Mouse (Mus musculus) retina, embryonic 14.5 days (tissue): ENCODE measurements around the gene Sprr2b.
"Not testable (repeated sequence)": the region's sequence is repeated elsewhere in the genome, so short reads cannot be mapped to it uniquely, and the experiment has no call there.

ENCODE experiments used
- DNase-seq: peaks from one replicate; pipeline ENCODE4 v3.0.0-alpha.2; 2015; ENCODE audit warnings: low spot score

The Sprr2b gene

DNA sequence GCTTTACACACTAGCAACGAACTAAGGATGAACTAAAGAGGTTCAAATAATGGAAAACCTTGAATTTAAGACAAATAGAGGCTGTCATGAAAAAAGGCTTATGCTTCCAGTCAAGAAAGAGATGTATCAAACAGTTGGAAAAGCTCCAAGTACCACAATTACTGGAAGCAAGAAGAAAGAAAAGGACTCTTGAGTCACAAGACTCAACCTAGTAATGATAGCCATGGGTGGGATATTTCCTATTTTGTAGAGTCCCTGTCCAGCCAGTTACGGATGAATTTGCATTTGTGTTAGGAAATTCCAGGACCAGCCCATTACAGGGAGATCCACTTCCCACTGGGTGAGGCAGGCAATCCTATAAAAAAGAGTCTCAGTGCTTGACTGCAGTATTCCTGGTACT is at the start of gene Sprr2b:
Gene Sprr2b, plus strand, starts transcription at position 301 of the 400 bp plus-strand sequence.
- DNase-seq = no peak

DNA sequence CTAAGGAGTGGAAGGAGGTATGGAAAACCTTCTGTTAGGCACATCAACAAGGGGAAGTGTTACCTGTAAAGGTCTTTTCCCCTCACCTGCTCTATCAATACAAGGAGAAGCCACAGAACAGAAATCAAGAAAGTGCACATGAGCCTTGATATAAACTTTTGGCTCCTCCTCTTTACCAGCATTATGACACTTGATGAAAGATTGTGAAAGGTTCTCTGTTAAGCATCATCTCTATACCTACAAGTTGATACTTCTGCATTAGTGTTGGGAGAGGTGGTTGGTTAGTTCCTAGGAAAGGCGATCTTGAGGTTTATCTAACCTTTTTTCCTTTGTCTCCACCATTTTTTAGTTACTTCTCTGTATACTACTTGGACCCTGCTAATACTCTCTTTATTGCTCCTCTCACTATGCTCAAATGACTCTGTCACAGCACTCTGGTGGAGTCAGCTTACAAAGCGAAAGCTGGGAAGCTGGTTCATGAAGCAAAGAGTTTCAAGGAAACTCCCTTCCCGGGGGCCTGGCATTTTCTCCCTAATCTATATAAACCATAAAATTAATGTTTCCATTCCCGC is 44.9 kb upstream of the Sprr2b start:
- DNase-seq = not testable (repeated sequence)

DNA sequence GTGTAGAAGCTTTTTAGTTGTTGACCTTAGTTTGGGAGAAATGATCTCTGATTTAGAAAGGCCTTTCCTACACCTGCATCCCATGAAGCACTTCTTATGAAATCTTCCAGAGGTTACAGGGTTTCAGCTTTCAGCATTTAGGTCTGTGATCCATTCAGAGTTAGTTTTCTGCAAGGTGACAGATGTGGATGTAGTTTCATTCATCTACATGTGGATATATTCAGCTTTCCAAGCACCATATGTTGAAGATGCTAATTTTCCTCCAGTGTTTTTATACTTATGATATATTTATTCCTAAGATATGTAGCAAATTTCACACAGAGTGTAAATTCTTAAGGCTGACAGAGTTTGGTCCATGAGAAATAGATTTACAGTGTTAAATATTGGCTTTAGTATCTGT is 42.9 kb upstream of the Sprr2b start:
- not testable (repeated sequence) for DNase-seq

DNA sequence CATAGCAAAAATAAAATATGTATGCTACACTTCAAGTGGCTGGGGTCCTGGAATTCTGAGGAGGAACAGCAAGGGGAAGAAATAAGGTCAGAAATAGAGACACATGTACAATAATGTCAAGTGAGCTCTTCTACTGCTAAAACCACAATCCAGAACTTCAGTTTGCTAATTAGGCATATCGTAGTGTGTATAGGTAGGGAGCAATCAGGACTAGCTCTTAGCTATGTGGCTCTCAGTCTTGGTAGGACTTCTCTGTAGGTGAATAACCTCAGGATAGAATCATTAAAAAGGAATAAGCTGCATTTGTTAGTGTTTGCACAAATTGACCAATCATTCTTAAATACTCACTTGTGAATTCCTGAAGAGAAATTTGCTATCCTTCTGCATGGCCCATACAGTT is 42.4 kb upstream of the Sprr2b start:
- DNase-seq = not testable (repeated sequence)

DNA sequence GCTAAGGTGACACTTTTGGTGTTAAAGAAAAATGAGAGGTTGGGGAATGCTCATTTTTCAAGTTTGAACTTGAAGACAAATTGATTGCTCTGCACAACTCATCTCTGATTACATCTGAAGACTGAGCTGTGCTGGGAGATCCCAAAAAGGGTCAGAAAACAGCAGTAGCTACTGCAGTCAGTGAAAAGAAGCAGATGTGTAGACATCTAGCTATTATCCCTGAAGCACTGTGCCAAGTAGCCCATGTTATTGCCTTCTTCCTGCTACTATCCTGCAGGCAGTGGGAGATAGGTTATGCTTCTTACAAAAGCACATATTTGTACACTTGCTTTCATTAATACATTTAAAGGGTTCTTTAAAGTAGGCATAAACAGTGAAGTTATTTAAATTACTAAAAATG is 36.8 kb upstream of the Sprr2b start:
- not testable (repeated sequence) for DNase-seq

DNA sequence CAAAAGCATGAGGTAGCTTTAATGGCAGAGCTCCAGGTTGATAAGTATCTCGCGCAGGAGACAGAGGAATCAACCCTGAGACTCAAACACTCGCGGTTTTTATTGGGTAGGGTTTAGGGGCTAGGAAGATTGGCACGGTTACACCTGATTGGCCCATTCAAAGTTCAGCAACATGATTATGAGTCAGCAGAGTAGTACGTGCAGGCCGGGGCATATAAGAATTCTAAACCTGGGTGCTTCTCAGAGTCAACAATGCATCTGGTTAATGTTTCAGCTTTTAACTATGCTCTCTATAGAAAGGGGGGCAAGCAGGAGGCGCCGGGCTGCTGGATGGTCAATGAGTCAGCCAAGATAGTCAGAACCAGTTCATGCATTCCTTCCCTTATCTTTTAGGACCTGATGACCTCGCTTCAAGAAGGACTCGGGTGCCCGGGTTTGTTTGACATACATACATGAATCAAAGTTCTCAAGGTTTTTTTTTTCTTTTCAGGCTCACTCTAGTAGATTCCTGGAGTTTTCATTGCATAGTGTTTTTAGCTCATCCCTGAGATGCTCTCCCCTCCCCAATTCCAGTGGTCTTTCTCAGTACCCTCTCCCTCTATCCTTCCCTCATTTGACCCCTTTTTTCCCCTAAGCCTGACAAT is 35.3 kb upstream of the Sprr2b start:
- DNase-seq = not testable (repeated sequence)

DNA sequence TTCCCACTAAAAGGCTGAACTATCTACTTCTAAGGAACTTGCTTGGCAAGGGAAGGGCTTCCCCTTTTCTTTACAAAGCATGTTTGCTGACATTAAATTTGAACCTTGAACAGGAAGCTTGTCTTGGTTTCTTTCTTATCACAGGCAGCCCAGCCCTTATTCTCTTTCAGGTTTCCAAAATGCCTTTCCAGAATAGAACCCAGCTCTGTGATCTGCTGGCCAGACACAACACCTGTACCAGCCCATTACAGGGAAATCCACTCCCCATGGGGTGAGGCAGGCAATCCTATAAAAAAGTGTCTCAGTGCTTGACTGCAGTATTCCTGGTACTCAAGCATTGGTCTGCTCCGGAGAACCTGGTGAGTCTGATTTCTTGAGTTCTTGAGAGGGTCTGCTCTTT is 31.3 kb upstream of the Sprr2b start, which contains the start of gene Sprr2a3:
Gene Sprr2a3, plus strand, starts transcription at position 317 of the 400 bp plus-strand sequence.
- not testable (repeated sequence) for DNase-seq

DNA sequence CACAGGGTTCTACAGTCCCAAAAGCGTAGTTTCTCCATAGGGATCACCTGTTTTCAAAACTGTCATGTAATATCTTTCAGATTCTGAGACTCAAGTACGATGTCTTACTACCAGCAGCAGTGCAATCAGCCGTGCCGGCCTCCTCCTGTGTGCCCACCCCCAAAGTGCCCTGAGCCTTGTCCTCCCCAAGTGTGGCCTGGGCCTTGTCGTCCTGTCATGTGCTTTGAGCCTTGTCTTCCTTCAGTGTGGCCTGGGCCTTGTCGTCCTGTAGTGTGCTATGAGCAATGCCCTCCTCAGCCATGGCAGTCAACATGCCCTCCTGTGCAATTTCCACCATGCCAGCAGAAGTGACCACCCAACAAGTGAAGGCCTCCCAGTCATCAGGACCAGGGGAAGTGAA is 27.9 kb upstream of the Sprr2b start:
- DNase-seq = not testable (repeated sequence)

DNA sequence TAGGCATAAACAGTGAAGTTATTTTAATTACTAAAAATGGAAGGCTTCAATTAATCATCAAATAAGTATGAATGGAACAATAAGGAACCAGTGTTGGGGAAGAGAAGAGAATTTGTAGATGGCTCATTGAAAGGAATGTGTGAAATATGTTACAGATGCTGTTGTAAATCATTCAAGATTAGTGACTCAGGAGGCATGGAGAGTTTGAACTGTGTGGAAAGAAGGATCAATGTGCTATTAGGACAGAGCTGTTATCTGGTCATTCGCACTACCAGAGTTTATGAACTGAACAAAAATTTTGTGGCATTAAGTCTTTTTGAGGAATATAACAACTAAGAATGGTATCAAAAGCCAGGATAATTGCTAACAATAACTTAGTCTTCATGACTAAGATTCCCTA is 9.0 kb upstream of the Sprr2b start:
- DNase-seq = no peak

DNA sequence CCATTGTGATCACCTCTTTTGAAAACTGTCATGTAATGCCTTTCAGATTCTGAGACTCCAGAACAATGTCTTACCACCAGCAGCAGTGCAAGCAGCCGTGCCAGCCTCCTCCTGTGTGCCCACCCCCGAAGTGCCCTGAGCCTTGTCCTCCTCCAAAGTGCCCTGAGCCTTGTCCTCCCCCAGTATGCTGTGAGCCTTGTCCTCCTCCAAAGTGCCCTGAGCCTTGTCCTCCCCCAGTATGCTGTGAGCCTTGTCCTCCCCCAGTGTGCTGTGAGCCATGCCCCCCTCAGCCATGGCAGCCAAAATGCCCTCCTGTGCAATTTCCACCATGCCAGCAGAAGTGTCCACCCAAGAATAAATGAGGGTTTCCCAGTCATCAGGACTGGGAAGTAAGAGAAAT is 964 bp downstream of the Sprr2b start:
- DNase-seq = no peak

DNA sequence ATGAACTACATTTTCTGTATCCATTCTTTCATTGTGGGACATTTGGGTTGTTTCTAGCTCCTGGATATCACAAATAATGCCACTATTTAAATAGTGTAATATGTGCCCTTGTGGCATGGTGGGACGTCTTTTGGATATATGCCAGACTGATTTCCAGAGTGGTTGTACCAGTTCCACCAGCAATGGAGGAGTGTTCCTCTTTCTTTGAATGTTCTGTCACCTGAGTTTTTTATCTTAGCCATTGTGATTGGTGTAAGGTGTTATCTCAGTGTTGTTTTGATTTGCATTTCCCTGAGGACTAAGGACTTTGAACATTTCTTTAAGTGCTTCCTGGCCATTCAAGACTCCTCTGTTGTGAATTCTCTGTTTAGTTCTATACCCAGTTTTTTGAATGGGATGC is 19.9 kb downstream of the Sprr2b start:
- no peak for DNase-seq

DNA sequence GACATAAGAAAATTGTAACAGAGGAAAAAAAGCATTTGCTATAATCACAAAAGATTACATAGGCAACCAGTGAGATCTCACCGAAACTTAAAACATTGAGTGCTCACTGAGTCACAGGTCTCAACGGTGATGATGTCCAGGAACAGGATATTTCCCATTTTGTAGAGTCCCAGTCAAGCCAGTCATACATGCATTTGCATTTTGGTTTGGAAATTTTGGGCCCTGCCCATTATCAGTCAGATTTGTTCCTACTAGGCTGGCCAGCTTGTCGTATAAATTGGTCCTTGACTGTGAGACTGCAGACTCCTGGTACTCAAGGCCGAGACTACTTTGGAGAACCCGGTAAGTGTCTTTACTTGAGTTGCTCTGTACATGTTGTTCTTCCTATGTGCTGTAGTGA is 22.4 kb downstream of the Sprr2b start, which contains the start of gene Sprr2d:
Gene Sprr2d, plus strand, starts transcription at position 301 of the 400 bp plus-strand sequence.
- no peak for DNase-seq

DNA sequence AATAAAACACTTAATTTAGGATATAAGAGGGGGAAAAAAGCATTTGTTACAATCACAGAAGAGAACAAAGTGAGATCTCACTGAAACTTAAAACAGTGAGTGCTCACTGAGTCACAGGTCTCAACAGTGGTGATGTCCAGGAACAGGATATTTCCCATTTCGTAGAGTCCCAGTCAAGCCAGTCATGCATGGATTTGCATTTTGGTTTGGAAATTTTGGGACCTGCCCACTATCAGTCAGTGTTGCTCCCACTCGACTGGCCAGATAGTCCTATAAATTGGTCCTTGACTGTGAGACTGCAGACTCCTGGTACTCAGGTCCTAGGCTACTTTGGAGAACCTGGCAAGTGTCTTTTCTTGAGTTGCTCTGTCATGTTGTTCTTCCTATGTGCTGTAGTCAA is 35.4 kb downstream of the Sprr2b start, which contains the start of gene Sprr2e:
Gene Sprr2e, plus strand, starts transcription at position 301 of the 400 bp plus-strand sequence.
- DNase-seq = no peak

DNA sequence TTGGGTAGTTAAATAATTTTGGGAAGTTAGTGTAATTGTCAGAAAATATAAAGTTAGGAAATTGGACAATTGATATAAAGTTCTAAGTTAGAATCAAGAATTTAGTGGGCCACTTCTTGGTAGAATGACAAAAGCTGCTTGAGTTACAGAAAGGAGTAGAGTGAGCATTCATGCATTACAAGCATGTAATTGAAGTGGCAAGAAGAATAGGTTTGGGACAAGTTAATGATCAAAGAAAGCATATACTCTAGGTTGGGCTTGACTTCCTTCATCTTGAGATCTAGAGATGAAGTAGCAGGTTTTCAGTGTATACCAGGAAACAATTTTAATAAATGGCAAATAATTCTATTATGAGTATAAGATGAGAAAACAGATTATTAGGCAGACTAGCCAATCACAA is 45.2 kb downstream of the Sprr2b start:
- no peak for DNase-seq

DNA sequence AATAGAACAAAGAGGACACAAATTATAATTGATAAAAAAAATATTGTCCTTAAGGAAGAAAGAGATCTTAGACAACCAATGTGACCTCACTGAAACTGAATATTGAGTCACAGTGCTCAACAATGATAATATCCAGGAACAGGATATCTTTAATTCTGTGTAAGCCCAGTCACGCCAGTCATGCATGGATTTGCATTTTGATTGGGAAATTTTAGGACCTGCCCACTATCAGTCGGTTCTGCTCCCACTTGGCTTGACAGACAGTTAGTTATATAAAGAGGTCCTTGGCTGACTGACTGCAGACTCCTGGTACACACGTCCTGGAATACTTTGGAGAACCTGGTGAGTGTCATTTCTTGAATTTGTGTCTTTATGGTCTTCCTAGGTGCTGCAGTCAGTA is 48.5 kb downstream of the Sprr2b start, which contains the start of gene Sprr2f:
Gene Sprr2f, plus strand, starts transcription at position 301 of the 400 bp plus-strand sequence.
- no peak for DNase-seq
